7 mouse cellular contexts compared by ENCODE assay signal in genomic region chr10:81605974-81606751, GRCm38 (mm10). TPM values are rescaled to one million over a fixed set of nuclear protein-coding genes. Genes with fewer than 3 reads are reported as not detected.
DNase-seq lines count a peak whose midpoint lies in the region; ATAC-seq and TF ChIP-seq lines count a peak whose summit lies in the region.

Gene BC025920, plus strand, starts transcription at chr10:81606270.

- peak within 1 kb of the TSS; percentile 75 for H3K4me2 ChIP-seq in intestine, postnatal 0 days (replicated peaks; ENCODE audit: low read depth)
- peak within 1 kb of the TSS; percentile 89 for H3K4me2 ChIP-seq in midbrain, embryonic 12.5 days (replicated peaks)

- no peaks in the 10 kb centered on the region for H3K9me3 ChIP-seq in embryonic facial prominence, embryonic 10.5 days
- peaks cover 3% of the 10 kb centered on the region; the same call in 1 of the 2 replicates for H3K9me3 ChIP-seq in intestine, postnatal 0 days (ENCODE audit: control insufficient read depth)
- H3K9me3 ChIP-seq in midbrain, embryonic 12.5 days: no peaks in the 10 kb centered on the region

- no peak for TF ChIP-seq CTCF in intestine, postnatal 0 days (IDR thresholded peaks at IDR 0.05; ENCODE audit: low read depth)
- TF ChIP-seq CTCF in small intestine, adult 2 months (IDR thresholded peaks at IDR 0.05; ENCODE audit: extremely low read depth, insufficient read length, insufficient replicate concordance, low read depth, low read length): no peak

- H3K4me3 ChIP-seq in embryonic facial prominence, embryonic 10.5 days: peak within 1 kb of the TSS; percentile 68
- peak within 1 kb of the TSS; percentile 45 for H3K4me3 ChIP-seq in intestine, postnatal 0 days (ENCODE audit: low read depth, low read length)
- peak within 1 kb of the TSS; percentile 55 for H3K4me3 ChIP-seq in midbrain, embryonic 12.5 days
- peak within 1 kb of the TSS; percentile 79 for H3K4me3 ChIP-seq in small intestine, adult 2 months (ENCODE audit: low read depth, low read length)

- peak; percentile 96 for DNase-seq in adrenal gland, postnatal 10 days
- peak; percentile 95 for DNase-seq in embryonic facial prominence, embryonic 10.5 days (ENCODE audit: low spot score)
- peak; percentile 98 for DNase-seq in gonadal fat pad, adult 2 months (ENCODE audit: low read depth)
- peak; percentile 95 for DNase-seq in left cerebral cortex, postnatal 4 days

- peak; percentile 65; the same call in 1 of the 2 replicates for TF ChIP-seq POLR2A in small intestine, adult 2 months (IDR thresholded peaks at IDR 0.05; ENCODE audit: low read depth, low read length)

- peaks cover 15% of the 10 kb centered on the region for H3K27me3 ChIP-seq in embryonic facial prominence, embryonic 10.5 days (replicated peaks; ENCODE audit: low read depth, poor library complexity, severe bottlenecking)
- no peaks in the 10 kb centered on the region for H3K27me3 ChIP-seq in intestine, postnatal 0 days (replicated peaks; ENCODE audit: control insufficient read depth, insufficient read depth, low read length)
- peaks cover 16% of the 10 kb centered on the region for H3K27me3 ChIP-seq in midbrain, embryonic 12.5 days
- no peaks in the 10 kb centered on the region for H3K27me3 ChIP-seq in small intestine, adult 2 months (ENCODE audit: control insufficient read depth, insufficient read depth, low read length)

- peaks cover 9% of the 10 kb centered on the region; the same call in 1 of the 2 replicates for H3K36me3 ChIP-seq in embryonic facial prominence, embryonic 10.5 days (replicated peaks)
- no peaks in the 10 kb centered on the region for H3K36me3 ChIP-seq in intestine, postnatal 0 days (ENCODE audit: control insufficient read depth, insufficient read depth)
- H3K36me3 ChIP-seq in midbrain, embryonic 12.5 days: peaks cover 4% of the 10 kb centered on the region; the same call in 1 of the 2 replicates
- no peaks in the 10 kb centered on the region for H3K36me3 ChIP-seq in small intestine, adult 2 months (ENCODE audit: control insufficient read depth, insufficient read depth, low read length)

- peak within 1 kb of the TSS; percentile 28; the same call in 1 of the 2 replicates for H3K9ac ChIP-seq in intestine, postnatal 0 days (ENCODE audit: low read depth, low read length)
- H3K9ac ChIP-seq in midbrain, embryonic 12.5 days (replicated peaks): peak within 1 kb of the TSS; percentile 65

- WGBS in embryonic facial prominence, embryonic 10.5 days: 1% methylated on average over 39 of the region's 39 CpGs
- 1% methylated on average over 39 of the region's 39 CpGs for WGBS in intestine, postnatal 0 days
- under 1% methylated on average over 39 of the region's 39 CpGs for WGBS in midbrain, embryonic 12.5 days
- 2% methylated on average over 39 of the region's 39 CpGs for WGBS in small intestine, adult 2 months

- intact Hi-C loops in left cerebral cortex, postnatal 4 days (cut with DNase I): no loop called here

- H3K27ac ChIP-seq in embryonic facial prominence, embryonic 10.5 days (replicated peaks): peak within 1 kb of the TSS; percentile 88
- peak within 1 kb of the TSS; percentile 89 for H3K27ac ChIP-seq in intestine, postnatal 0 days (ENCODE audit: low read depth, low read length)
- H3K27ac ChIP-seq in midbrain, embryonic 12.5 days (replicated peaks): peak within 1 kb of the TSS; percentile 93
- H3K27ac ChIP-seq in small intestine, adult 2 months (ENCODE audit: insufficient read depth, low read depth, low read length): peak within 1 kb of the TSS; percentile 86

- ATAC-seq in intestine, postnatal 0 days: peak; percentile 88
- peak; percentile 88 for ATAC-seq in midbrain, embryonic 12.5 days (ENCODE audit: low FRiP score, low read depth)

- peaks cover 41% of the 10 kb centered on the region for H3K4me1 ChIP-seq in embryonic facial prominence, embryonic 10.5 days
- peaks cover 17% of the 10 kb centered on the region for H3K4me1 ChIP-seq in intestine, postnatal 0 days (replicated peaks; ENCODE audit: control insufficient read depth, insufficient read depth, low read length)
- peaks cover 33% of the 10 kb centered on the region for H3K4me1 ChIP-seq in midbrain, embryonic 12.5 days
- peaks cover 11% of the 10 kb centered on the region; the same call in 1 of the 2 replicates for H3K4me1 ChIP-seq in small intestine, adult 2 months (ENCODE audit: control insufficient read depth, insufficient read depth, insufficient read length, low read length)

RNA-seq across cellular contexts. Expression of gene BC025920, which starts in this region (rescaled TPM):
- 1 to 10 TPM; 1.1 to 1.8 TPM for total RNA-seq in adrenal gland, postnatal 10 days (2021)
- polyA plus RNA-seq in embryonic facial prominence, embryonic 10.5 days (2016; fragmentation: Nextera tagmentation; extraction: Ambion mirVana): 1.5 and 2.1 TPM in 2 replicates
- polyA plus RNA-seq in gonadal fat pad, adult 2 months (2012; rRNA removed): 1.2 and 1.7 TPM in 2 replicates
- 0.18 and 0.20 TPM in 2 replicates for polyA plus RNA-seq in intestine, postnatal 0 days (2015; fragmentation: Nextera tagmentation; extraction: Ambion mirVana)
- total RNA-seq in left cerebral cortex, postnatal 4 days (2021): 1 to 10 TPM; 2.5 to 2.7 TPM
- 2.5 and 2.6 TPM in 2 replicates for polyA plus RNA-seq in midbrain, embryonic 12.5 days (2016; fragmentation: Nextera tagmentation; extraction: Ambion mirVana)
- 0.33 and 0.58 TPM in 2 replicates for polyA plus RNA-seq in small intestine, adult 2 months (2012; rRNA removed)

Comparison
In these comparisons a context has a peak if more than half of its experiments do, and no peak if none do; other contexts are left out.
1. Peak in every context shown above with its lines: DNase-seq, ATAC-seq, H3K4me3 ChIP-seq and H3K27ac ChIP-seq.
2. Peak in ATAC-seq, H3K4me3 ChIP-seq, H3K27ac ChIP-seq, H3K9ac ChIP-seq and H3K4me2 ChIP-seq in intestine, postnatal 0 days; RNA of the gene not detected or under 1 TPM.